Comparison of ENCODE assay signal across 18 mouse cellular contexts in the genomic region with DNA sequence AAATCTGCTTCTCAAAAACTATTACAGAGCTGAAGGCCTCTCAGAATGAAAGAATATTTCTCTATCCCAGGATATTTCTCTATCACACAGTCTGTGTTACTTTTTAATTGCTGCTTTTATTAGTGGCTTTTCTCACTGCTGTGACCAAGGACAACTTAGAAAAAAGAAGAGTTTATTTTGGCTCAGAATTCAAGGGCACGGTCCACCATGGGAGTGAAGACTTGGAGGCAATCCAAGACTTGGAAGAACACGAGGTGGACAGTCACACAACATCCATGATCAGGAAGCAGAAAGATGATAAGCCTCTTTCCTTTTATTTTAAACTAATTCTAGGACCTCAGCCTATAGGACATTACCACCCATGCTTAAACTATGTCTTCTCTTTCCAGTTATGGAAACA.
"Had no signal": no experiment of that assay in that cellular context is flagged by ENCODE, and none has a peak within 500 bp of the region (broad histone marks: within the 10 kb centered on the region; RNA-seq: fewer than 3 reads in every experiment).

No protein-coding gene starts in this region.

- H3K4me1 ChIP-seq: limb, embryonic 15.5 days; liver, embryonic 13.5 days; stomach, embryonic 15.5 days had no signal

- DNase-seq: kidney, postnatal 25 days; layer of hippocampus, adult 9-11 months; left cerebral cortex, postnatal 4 days; liver, embryonic 13.5 days; lung, adult 2 months; lung, postnatal 14 days; lung, postnatal 4 days; midbrain, embryonic 14.5 days; retina, postnatal 1 day; right cerebral cortex, postnatal 25 days; spleen, adult 18-20 months; thymus, postnatal 25 days had no signal

- H3K4me3 ChIP-seq: layer of hippocampus, adult 2 months; limb, embryonic 12.5 days; limb, embryonic 15.5 days; liver, embryonic 13.5 days; stomach, embryonic 15.5 days had no signal

- ATAC-seq: intestine, postnatal 0 days had no signal

- H3K4me2 ChIP-seq: limb, embryonic 12.5 days; limb, embryonic 15.5 days; liver, embryonic 13.5 days; midbrain, embryonic 11.5 days; stomach, embryonic 15.5 days had no signal

- H3K36me3 ChIP-seq: limb, embryonic 12.5 days; limb, embryonic 15.5 days; liver, embryonic 13.5 days; stomach, embryonic 15.5 days had no signal

- H3K9ac ChIP-seq: limb, embryonic 12.5 days; limb, embryonic 15.5 days; liver, embryonic 13.5 days; stomach, embryonic 15.5 days had no signal

- H3K27ac ChIP-seq: layer of hippocampus, adult 2 months; limb, embryonic 12.5 days; limb, embryonic 15.5 days; liver, embryonic 13.5 days; stomach, embryonic 15.5 days had no signal

- H3K27me3 ChIP-seq: limb, embryonic 12.5 days; limb, embryonic 15.5 days; liver, embryonic 13.5 days; stomach, embryonic 15.5 days had no signal

- H3K9me3 ChIP-seq: limb, embryonic 12.5 days; limb, embryonic 15.5 days; stomach, embryonic 15.5 days had no signal
